Mouse (Mus musculus) forebrain, embryonic 13.5 days (tissue): ENCODE results near the gene Ext2. TPM values are rescaled to one million over a fixed set of nuclear protein-coding genes. Genes with fewer than 3 reads are reported as not detected.

Experiments
- ATAC-seq: fragments of 200-750 bp; cut with Nextera tagmentation; 2 replicates; pipeline ENCODE4 v1.8.0; 2017
- H3K27ac ChIP-seq: fragments of 300-500 bp; sonication (generic); 2 replicates; pipeline ENCODE4 v1.5.1; 2015; ENCODE audit warnings: inconsistent platforms, mild to moderate bottlenecking, moderate library complexity
- H3K27me3 ChIP-seq: fragments of 300-500 bp; sonication (generic); 2 replicates; pipeline ENCODE4 v1.6.1; 2015; ENCODE audit warnings: mild to moderate bottlenecking, inconsistent platforms
- H3K36me3 ChIP-seq: fragments of 300-500 bp; sonication (generic); 2 replicates; pipeline ENCODE4 v1.6.1; 2015; ENCODE audit warnings: mild to moderate bottlenecking, inconsistent platforms; ENCODE audit not compliant: poor library complexity, severe bottlenecking
- H3K4me1 ChIP-seq: fragments of 300-500 bp; sonication (generic); 2 replicates; pipeline ENCODE4 v1.6.1; 2015; ENCODE audit warnings: inconsistent platforms
- H3K4me2 ChIP-seq: fragments of 300-500 bp; sonication (generic); 2 replicates; pipeline ENCODE4 v1.6.1; 2015; ENCODE audit warnings: inconsistent platforms, mild to moderate bottlenecking, moderate library complexity
- H3K4me3 ChIP-seq: fragments of 300-500 bp; sonication (generic); 2 replicates; pipeline ENCODE4 v1.5.1; 2015; ENCODE audit warnings: mild to moderate bottlenecking, inconsistent platforms
- H3K9ac ChIP-seq: fragments of 300-500 bp; sonication (generic); 2 replicates; pipeline ENCODE4 v1.6.1; 2015; ENCODE audit warnings: mild to moderate bottlenecking, inconsistent platforms
- H3K9me3 ChIP-seq: fragments of 300-500 bp; sonication (generic); replicated peaks from 2 replicates; pipeline ENCODE4 v1.6.1; 2016; ENCODE audit warnings: inconsistent platforms
- WGBS: fragments of 180-500 bp; shearing (Covaris S2); methylation state at CpG from one replicate; pipeline ENCODE4 v1.1.7; 2015; 5-methylcytosine and 5-hydroxymethylcytosine counted together
- polyA plus RNA-seq: library from polyadenylated mRNA; unstranded; fragments of >200 nt; fragmentation: Nextera tagmentation; extraction: Ambion mirVana; gene quantifications from 2 replicates; pipeline ENCODE4 v1.2.1, GENCODE M21; 2015

Gene Ext2
- polyA plus RNA-seq, 1 experiment from 2014 or later, result 50.6 TPM

DNA sequence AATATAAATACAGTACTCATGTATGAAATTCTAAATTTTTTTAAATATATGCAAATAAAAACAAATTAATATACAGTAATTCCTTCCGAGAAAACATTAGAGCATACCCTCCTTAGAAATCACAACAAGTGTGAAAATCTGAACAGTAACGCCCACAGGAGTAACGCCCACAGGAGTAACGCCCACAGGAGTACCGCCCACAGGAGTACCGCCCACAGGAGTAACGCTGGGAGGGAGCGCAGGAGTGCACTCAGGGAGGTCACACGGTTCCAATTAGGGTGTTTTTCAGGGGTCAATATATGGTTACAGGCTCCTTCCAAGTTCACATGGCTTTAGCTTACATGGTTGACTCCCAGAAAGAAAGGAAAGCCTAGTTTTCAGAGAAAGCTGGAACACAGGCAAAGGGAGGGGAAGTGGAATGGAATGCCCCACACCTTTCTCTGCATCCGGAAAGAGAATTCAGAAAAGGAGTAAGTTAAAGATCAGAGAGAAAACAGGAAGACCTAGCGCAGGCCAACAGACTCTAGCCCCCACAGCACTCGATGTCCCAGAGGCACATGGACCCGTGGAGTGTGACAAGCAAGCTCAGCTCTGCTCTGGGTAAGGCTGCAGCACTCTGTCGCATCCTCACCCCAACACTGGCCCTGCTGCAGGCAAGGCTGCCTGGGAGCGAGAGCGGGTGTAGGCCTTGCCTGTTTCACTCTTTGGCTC lies 50.2 kb downstream of the Ext2 start:
- Histone ChIP-seq H3K4me2 (no peak overlapping the region), H3K4me3 (no peak overlapping the region), H3K36me3 (peaks cover 13% of the 10 kb centered on the region), H3K9ac (0 out of 2 replicates have a peak overlapping the region, but pooled peaks have one; percentile 27), H3K27ac (no peak overlapping the region; the same call in 1 of the 2 replicates), H3K27me3 (no peaks in the 10 kb centered on the region), H3K9me3 (no peaks in the 10 kb centered on the region), H3K4me1 (peaks cover 20% of the 10 kb centered on the region)
- ATAC-seq, result peak; percentile 63; the same call in 1 of the 2 replicates
- WGBS, result 49% methylated on average over 16 of the region's 16 CpGs

DNA sequence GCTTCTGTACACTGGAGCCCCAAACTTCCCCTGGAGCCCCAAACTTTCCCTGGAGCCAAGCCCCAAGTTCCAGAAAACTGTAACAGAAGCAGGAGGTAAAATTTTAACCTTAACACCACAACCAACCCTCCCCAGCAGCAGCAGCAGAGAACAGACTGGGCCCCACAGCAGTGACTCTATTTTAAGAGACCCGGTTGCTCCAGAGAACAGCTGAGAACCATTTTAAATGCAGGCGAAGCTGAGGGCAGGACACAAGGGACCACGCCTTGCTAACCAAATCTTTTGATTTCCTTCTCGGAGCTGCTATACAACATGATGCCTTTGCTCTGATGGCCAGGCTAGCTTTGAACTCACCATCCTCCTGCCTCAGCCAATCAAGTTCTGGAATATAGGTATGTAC lies 51.5 kb downstream of the Ext2 start:
- no peak overlapping the region for H3K9ac ChIP-seq
- no peak for ATAC-seq
- no peaks in the 10 kb centered on the region for H3K9me3 ChIP-seq
- 85% methylated on average over 4 of the region's 4 CpGs for WGBS
- H3K27me3 ChIP-seq, result no peaks in the 10 kb centered on the region
- H3K36me3 ChIP-seq, result peaks cover 17% of the 10 kb centered on the region
- H3K4me2 ChIP-seq, result no peak overlapping the region
- H3K4me3 ChIP-seq, result no peak overlapping the region
- H3K4me1 ChIP-seq, result peaks cover 12% of the 10 kb centered on the region
- no peak overlapping the region for H3K27ac ChIP-seq

DNA sequence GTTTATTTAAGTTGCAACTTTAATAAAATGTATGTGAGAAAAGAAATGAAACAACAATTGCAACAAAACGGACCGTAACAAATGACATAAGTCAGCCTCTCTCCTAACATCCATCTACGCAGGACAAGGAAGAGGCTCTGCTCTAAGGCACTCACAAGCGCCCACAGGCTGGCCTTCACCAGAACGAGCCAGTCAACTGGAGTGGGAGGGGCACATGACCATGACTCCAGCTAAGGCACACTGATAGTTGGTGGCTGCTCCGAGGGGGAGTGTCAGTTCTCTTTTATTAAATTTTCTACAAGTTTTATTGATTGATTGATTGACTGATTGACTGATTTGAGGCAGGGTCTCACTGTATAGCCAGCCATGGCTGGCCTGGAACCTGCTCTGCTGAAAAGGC lies 52.5 kb downstream of the Ext2 start:
- Histone ChIP-seq H3K27me3 (no peaks in the 10 kb centered on the region), H3K9me3 (no peaks in the 10 kb centered on the region), H3K27ac (no peak overlapping the region), H3K9ac (no peak overlapping the region), H3K36me3 (peaks cover 17% of the 10 kb centered on the region), H3K4me2 (no peak overlapping the region), H3K4me3 (no peak overlapping the region), H3K4me1 (peaks cover 10% of the 10 kb centered on the region)
- WGBS, result 94% methylated on average over 6 of the region's 6 CpGs
- no peak for ATAC-seq

DNA sequence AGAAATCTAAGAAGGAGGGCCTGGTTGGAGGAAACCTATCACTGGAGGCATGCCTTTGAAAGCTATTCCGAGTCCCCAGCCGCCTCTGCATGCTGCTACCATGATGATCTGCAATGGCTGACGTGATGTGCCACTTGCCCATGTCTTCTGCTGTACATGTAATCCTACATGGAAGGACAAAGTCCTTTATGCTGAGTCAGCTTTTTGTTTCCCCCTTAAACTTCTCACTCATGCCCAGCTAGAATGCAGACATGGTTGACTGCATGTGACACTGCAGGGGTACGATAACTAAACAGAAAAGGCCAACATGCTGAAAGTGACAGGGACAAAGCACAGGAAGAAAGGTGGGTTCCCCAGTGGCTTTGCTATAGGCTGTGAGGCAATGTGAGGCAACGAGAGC lies 56.6 kb downstream of the Ext2 start:
- Histone ChIP-seq H3K4me3 (no peak overlapping the region), H3K9ac (no peak overlapping the region), H3K27ac (no peak overlapping the region), H3K4me2 (no peak overlapping the region), H3K4me1 (no peaks in the 10 kb centered on the region), H3K36me3 (peaks cover 33% of the 10 kb centered on the region), H3K9me3 (no peaks in the 10 kb centered on the region), H3K27me3 (no peaks in the 10 kb centered on the region)
- WGBS, result 88% methylated on average over 5 of the region's 5 CpGs
- ATAC-seq, result no peak

DNA sequence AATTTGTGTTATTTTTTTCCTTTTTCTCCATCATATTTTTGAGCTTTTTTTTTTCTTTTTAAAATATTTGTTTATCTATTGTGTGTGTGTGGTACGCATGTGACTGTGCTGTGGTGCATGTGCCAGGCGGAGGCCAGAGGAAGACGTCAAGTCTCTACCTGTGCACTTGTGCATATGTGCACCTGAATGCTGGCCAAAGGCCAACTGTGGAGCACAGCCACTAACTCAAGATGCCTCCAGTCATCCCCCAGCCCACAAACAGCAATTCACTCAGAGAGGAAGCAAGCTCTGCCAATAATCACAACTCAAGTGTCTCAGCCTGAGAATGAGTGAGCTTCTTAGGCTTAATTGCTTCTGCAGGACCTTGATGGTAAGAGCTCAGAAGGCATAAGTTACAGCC lies 58.2 kb downstream of the Ext2 start:
- WGBS, result 91% methylated on average over 3 of the region's 3 CpGs
- no peak overlapping the region for H3K4me2 ChIP-seq
- no peaks in the 10 kb centered on the region for H3K9me3 ChIP-seq
- H3K27me3 ChIP-seq, result no peaks in the 10 kb centered on the region
- H3K4me3 ChIP-seq, result no peak overlapping the region
- no peak overlapping the region for H3K9ac ChIP-seq
- ATAC-seq, result no peak
- H3K27ac ChIP-seq, result no peak overlapping the region
- H3K4me1 ChIP-seq, result peaks cover 1% of the 10 kb centered on the region; the same call in 1 of the 2 replicates
- H3K36me3 ChIP-seq, result peaks cover 36% of the 10 kb centered on the region

DNA sequence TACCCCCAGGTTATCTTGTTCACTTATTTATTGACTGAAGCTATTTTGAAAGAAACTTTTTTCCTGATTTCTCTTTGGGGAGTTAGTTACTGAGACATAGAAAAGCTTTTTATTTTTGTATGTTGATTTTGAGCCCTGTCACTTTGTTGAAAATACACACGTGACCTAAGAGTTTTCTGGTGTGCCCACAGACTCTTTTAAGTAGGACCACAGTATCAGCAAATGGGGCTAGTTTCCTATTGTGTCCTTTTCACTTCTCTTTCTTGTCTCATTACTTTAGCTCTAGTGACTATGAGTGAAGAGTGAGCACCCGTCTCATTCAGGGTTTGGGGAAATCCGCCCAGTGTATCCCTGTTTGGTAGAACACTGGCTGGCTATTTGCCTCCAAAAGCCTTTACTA lies 62.0 kb downstream of the Ext2 start:
- H3K4me1 ChIP-seq, result peaks cover 4% of the 10 kb centered on the region; the same call in 1 of the 2 replicates
- ATAC-seq, result no peak
- WGBS, result 24% methylated on average over 3 of the region's 3 CpGs

DNA sequence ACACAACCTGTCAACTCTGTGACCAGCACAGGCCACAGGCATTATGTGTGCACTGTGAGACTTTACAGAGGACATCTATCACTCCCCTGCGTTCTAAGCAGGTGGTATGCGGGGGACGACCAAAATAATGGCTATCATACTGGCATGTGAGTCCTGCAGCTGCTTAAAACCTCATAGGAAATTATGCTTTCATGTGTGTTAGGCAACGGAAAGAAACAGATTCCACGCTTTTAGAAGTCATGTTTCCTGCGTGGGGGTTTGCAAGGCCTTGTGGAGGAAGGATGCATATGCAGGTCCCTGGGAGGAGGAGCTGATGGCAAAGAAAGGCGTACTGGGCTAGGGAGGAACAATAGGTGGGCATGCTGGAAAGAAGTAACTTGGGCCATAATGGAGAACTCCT lies 63.2 kb downstream of the Ext2 start:
- no peak overlapping the region for H3K9ac ChIP-seq
- H3K27me3 ChIP-seq, result no peaks in the 10 kb centered on the region
- H3K9me3 ChIP-seq, result no peaks in the 10 kb centered on the region
- WGBS, result 61% methylated on average over 7 of the region's 7 CpGs
- no peak overlapping the region for H3K4me3 ChIP-seq
- no peak for ATAC-seq
- no peak overlapping the region for H3K27ac ChIP-seq
- H3K4me2 ChIP-seq, result no peak overlapping the region
- peaks cover 4% of the 10 kb centered on the region; the same call in 1 of the 2 replicates for H3K4me1 ChIP-seq
- H3K36me3 ChIP-seq, result peaks cover 23% of the 10 kb centered on the region

More for the DNA sequence above, 62.0 kb downstream of the Ext2 start:
- no peak overlapping the region for H3K4me3 ChIP-seq
- H3K27me3 ChIP-seq, result no peaks in the 10 kb centered on the region
- no peak overlapping the region for H3K9ac ChIP-seq
- H3K9me3 ChIP-seq, result no peaks in the 10 kb centered on the region
- H3K27ac ChIP-seq, result no peak overlapping the region
- H3K36me3 ChIP-seq, result peaks cover 23% of the 10 kb centered on the region
- no peak overlapping the region for H3K4me2 ChIP-seq

DNA sequence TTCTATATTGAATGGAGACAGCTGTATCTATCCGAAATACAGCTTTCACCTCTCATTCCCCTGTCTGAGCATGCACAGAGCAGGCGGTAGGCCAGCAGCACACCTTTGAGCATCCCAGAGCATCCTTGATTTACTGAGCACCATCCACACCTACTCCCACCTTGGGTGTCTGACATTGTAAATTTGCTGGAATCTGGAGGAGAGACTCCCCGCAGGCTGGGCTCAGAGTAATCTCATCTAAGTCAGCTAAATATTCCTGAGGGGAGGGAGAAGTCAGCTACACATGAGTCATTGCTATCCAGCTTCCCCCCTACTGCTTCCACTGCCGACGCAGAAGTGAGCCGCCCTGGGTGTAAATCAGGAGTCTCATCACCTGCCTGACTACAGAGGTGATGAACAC lies 64.1 kb downstream of the Ext2 start:
- 77% methylated on average over 6 of the region's 6 CpGs for WGBS
- peaks cover 4% of the 10 kb centered on the region; the same call in 1 of the 2 replicates for H3K4me1 ChIP-seq
- H3K9me3 ChIP-seq, result no peaks in the 10 kb centered on the region
- no peak for ATAC-seq
- no peak overlapping the region for H3K4me3 ChIP-seq
- H3K4me2 ChIP-seq, result no peak overlapping the region
- peaks cover 23% of the 10 kb centered on the region for H3K36me3 ChIP-seq
- no peak overlapping the region for H3K27ac ChIP-seq
- H3K27me3 ChIP-seq, result no peaks in the 10 kb centered on the region
- H3K9ac ChIP-seq, result no peak overlapping the region

DNA sequence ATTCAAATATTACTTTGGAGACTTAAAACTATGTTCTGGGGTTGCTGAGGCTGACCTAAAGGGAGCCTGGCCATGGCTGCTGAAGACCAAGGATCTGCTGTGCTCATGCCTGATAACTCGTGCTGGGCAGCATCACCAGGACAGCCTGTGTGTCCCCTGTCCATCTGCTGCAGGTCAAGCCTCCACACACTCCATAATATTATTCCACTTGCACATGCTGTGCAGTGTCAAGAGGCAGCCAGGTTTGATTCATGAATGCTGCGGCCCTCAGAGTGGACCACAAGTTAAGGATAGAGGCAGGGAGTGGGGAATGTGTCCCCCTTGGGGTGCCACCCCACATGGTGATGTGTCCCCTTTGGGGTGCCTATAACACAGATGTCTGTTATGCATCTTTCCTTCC lies 68.0 kb downstream of the Ext2 start:
- no peak for ATAC-seq
- H3K27me3 ChIP-seq, result no peaks in the 10 kb centered on the region
- H3K4me3 ChIP-seq, result no peak overlapping the region
- H3K27ac ChIP-seq, result no peak overlapping the region
- H3K4me1 ChIP-seq, result peaks cover 4% of the 10 kb centered on the region; the same call in 1 of the 2 replicates
- 79% methylated on average over 2 of the region's 2 CpGs for WGBS
- H3K9ac ChIP-seq, result no peak overlapping the region
- no peak overlapping the region for H3K4me2 ChIP-seq
- H3K9me3 ChIP-seq, result no peaks in the 10 kb centered on the region
- 0 out of 2 replicates have a peak, but pooled peaks cover 2% of the 10 kb centered on the region for H3K36me3 ChIP-seq

DNA sequence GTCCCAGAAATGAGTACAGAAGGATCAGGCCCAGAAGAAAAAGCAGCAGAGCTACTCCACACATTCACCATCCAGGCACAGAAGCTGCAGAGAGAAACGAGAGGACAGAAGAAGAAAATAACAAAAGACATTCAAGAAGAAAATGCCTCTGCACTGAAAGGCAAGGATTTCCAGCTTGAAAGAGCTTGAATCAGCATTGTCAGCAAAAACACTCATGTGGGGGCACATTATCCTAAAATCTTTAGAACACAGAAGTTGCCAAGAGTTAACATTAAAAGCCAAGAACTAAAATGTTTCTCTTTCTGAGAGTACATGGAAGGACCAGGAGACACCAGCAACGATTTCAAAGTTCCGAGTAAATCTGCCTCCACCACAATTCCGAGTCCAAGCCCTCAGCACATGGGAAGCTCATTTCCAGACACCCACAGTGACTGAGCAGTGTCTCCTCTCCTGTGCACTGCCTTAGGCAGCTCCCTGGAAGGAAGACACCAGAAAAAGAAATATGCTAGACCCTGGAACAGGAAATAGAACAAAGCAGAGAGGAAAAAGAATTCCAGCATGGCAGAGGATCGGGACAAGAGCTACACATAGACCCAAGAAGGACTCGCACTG lies 69.1 kb downstream of the Ext2 start:
- Histone ChIP-seq H3K36me3 (no peaks in the 10 kb centered on the region), H3K4me3 (no peak overlapping the region), H3K4me1 (no peaks in the 10 kb centered on the region), H3K4me2 (no peak overlapping the region), H3K27me3 (no peaks in the 10 kb centered on the region), H3K9me3 (no peaks in the 10 kb centered on the region), H3K9ac (no peak overlapping the region), H3K27ac (no peak overlapping the region)
- no peak for ATAC-seq
- 61% methylated on average over 6 of the region's 6 CpGs for WGBS

DNA sequence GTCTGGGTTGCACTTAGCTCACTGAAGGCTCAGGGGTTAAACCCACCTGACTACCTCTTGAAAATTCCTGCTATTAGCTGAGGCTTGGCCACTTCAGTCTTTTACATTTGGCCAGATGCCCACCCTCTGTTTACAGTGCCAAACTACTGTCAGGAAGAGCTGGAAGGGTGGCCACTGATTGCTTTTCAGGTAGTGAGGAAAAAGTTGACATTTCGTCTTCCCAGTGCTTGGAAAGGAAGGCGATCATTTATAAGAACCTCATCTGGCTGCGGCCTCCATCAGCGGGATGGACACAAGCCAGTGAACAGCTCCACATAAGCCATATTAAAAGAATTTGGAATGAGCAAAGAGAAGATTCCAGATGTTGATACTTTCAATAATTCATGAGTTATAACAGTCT lies 72.7 kb downstream of the Ext2 start:
- no peaks in the 10 kb centered on the region for H3K27me3 ChIP-seq
- H3K36me3 ChIP-seq, result no peaks in the 10 kb centered on the region
- no peak overlapping the region for H3K27ac ChIP-seq
- H3K9ac ChIP-seq, result no peak overlapping the region
- H3K4me1 ChIP-seq, result peaks cover 10% of the 10 kb centered on the region
- no peak overlapping the region for H3K4me2 ChIP-seq
- no peaks in the 10 kb centered on the region for H3K9me3 ChIP-seq
- no peak overlapping the region for H3K4me3 ChIP-seq
- WGBS, result 87% methylated on average over 4 of the region's 4 CpGs
- no peak for ATAC-seq

DNA sequence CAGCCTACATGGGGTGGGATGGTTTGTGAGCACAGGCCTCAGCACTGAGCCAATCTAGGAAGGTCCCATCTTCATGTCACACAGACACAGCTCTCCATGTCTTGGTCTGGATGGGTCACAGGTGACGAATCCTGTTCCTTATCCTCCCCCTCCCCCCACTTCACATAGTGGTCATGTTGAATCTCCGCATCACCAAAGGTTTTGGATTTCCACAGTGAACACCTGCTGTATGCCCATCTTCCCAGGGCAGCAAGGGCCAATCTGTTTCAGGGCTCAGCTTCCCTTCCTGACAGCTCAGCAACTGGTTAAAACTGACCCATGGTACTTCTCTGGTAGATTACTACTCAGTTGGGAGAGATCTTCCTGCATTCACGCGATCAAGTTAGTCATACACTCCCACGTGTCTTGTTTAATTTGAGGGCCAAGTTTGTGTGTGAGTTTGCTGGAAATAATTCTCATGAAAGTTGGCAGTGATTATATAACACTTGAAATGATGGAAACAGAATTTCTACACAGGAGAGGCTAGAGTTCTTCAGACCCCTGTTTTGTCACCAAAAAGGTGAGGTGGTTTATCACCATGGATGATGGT lies 74.7 kb downstream of the Ext2 start:
- Histone ChIP-seq H3K4me1 (peaks cover 20% of the 10 kb centered on the region), H3K36me3 (no peaks in the 10 kb centered on the region), H3K4me2 (no peak overlapping the region), H3K27me3 (no peaks in the 10 kb centered on the region), H3K4me3 (no peak overlapping the region), H3K9ac (no peak overlapping the region), H3K9me3 (no peaks in the 10 kb centered on the region), H3K27ac (no peak overlapping the region)
- ATAC-seq, result no peak
- WGBS, result 95% methylated on average over 5 of the region's 5 CpGs
